Mouse (Mus musculus): ENCODE measurements around the gene Cux2. TPM values are rescaled to one million over a fixed set of nuclear protein-coding genes. Genes with fewer than 3 reads are reported as not detected.

Cux2 gene
- polyA plus RNA-seq, 1 experiment: 1.2 TPM

DNA sequence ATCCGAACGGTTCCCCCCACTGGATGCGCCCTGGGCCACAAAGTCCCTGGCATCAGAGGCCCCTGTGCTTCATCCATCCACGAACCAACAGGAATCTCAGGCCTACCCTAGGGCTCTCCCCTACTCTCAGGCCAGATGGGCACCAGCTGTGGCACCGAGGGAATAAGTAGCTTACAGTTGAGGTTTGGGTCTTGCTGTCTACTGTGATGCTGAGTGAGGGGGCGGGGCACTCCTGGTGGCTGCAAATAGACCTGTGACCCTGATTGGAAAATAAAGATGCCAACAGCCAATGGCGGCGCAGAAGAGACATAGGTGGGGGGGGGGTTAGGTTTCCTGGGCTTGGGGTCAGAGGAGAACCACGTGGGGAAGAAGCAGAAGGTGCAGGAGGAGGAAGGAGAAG, 38.6 kb downstream of the Cux2 start:
- Histone ChIP-seq H3K27ac (ENCODE audit: insufficient read depth, low read length) (no peak overlapping the region), H3K36me3 (ENCODE audit: control insufficient read depth, insufficient read depth, low read length) (no peaks in the 10 kb centered on the region), H3K4me3 (ENCODE audit: extremely low read depth, insufficient read depth, insufficient read length) (no peak overlapping the region), H3K4me1 (ENCODE audit: control insufficient read depth, insufficient read depth, insufficient read length) (no peaks in the 10 kb centered on the region), H3K27me3 (ENCODE audit: control insufficient read depth, insufficient read depth, low read length) (no peaks in the 10 kb centered on the region)
- TF ChIP-seq CTCF (IDR thresholded peaks at IDR 0.05; ENCODE audit: extremely low read depth, insufficient read depth, insufficient read length, insufficient replicate concordance): no peak
- TF ChIP-seq POLR2A (IDR thresholded peaks at IDR 0.05; ENCODE audit: low read depth, low read length): no peak
- 45% methylated on average over 9 of the region's 9 CpGs for WGBS
- no peak for DNase-seq (ENCODE audit: low read depth in 1 of 2, low spot score in 2 of 2)

DNA sequence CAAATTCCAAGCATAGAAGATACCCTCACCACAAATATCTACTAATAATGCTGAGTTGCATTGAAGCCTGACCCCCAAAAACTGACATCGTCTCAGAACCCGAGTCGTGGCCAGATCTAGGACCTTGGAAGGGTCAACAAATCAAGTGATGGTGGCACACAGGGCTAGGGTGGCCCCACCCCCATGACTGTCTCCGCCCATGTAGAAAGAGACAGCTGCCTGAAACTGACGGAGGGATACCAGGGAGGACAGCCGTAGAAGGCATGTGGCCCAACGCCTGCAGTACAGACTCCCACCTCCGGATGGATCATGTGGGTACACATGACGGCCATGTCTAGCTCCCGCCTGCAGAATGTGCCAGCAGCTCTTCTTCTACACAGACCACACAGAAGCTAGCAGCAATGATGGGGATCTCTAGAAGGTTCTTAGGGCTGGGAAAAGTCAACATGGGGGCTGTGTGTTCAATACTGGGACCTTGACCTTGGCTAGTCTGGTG, 41.9 kb downstream of the Cux2 start:
- H3K36me3 ChIP-seq (ENCODE audit: control insufficient read depth, insufficient read depth, low read length): no peaks in the 10 kb centered on the region
- TF ChIP-seq POLR2A (IDR thresholded peaks at IDR 0.05; ENCODE audit: low read depth, low read length): no peak
- no peak for TF ChIP-seq CTCF (IDR thresholded peaks at IDR 0.05; ENCODE audit: extremely low read depth, insufficient read depth, insufficient read length, insufficient replicate concordance)
- 86% methylated on average over 10 of the region's 10 CpGs for WGBS
- H3K4me3 ChIP-seq (ENCODE audit: extremely low read depth, insufficient read depth, insufficient read length): no peak overlapping the region
- no peak for DNase-seq (ENCODE audit: low read depth in 1 of 2, low spot score in 2 of 2)
- H3K27me3 ChIP-seq (ENCODE audit: control insufficient read depth, insufficient read depth, low read length): no peaks in the 10 kb centered on the region
- no peak overlapping the region for H3K27ac ChIP-seq (ENCODE audit: insufficient read depth, low read length)
- no peaks in the 10 kb centered on the region for H3K4me1 ChIP-seq (ENCODE audit: control insufficient read depth, insufficient read depth, insufficient read length)

DNA sequence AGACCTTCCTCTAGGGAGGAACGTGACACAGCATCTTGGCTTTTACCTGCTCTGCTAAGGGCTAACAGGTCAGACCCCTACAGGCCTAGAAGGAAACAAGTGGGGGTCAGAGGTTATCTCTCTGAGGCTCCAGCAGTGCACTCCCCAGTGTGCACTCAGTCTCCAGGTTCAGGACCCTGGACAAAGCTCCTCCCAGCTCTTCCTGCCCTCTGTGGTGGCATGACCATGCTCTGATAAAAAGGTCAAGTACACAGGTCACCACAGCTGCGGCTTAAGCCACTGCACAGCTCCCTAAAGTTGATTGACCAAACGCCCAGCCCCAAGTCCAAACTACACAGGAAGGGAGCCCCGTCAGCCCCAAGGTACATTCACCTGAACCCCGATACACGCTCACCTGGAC, 46.4 kb downstream of the Cux2 start:
- H3K27me3 ChIP-seq (ENCODE audit: control insufficient read depth, insufficient read depth, low read length): no peaks in the 10 kb centered on the region
- DNase-seq (ENCODE audit: low read depth in 1 of 2, low spot score in 2 of 2): no peak
- no peak overlapping the region for H3K4me3 ChIP-seq (ENCODE audit: extremely low read depth, insufficient read depth, insufficient read length)
- 66% methylated on average over 6 of the region's 6 CpGs for WGBS
- H3K4me1 ChIP-seq (ENCODE audit: control insufficient read depth, insufficient read depth, insufficient read length): peaks cover 6% of the 10 kb centered on the region; the same call in 1 of the 2 replicates
- H3K27ac ChIP-seq (ENCODE audit: insufficient read depth, low read length): no peak overlapping the region
- H3K36me3 ChIP-seq (ENCODE audit: control insufficient read depth, insufficient read depth, low read length): no peaks in the 10 kb centered on the region
- TF ChIP-seq CTCF (IDR thresholded peaks at IDR 0.05; ENCODE audit: extremely low read depth, insufficient read depth, insufficient read length, insufficient replicate concordance) (no peak), POLR2A (IDR thresholded peaks at IDR 0.05; ENCODE audit: low read depth, low read length) (no peak)

DNA sequence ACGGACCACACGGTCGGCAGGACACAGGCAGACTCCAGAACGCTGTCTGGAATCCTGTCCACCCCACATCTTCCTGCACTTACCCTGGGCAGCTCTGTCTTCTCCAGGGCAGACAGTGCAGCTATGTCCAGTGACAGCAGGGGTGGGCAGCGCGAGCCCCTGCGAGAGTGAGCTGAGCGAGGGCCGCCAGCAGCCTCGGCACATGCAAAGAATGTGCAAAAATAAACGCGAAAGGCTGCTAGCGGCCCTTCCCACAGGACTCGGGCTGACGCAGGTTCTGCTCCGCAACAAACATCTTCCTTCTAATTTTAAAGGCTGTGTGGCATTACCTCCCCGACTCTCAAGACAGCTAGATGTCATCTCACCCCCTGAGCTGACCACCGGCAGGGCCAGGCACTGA, 47.8 kb downstream of the Cux2 start:
- WGBS: 88% methylated on average over 18 of the region's 18 CpGs
- no peak overlapping the region for H3K4me3 ChIP-seq (ENCODE audit: extremely low read depth, insufficient read depth, insufficient read length)

DNA sequence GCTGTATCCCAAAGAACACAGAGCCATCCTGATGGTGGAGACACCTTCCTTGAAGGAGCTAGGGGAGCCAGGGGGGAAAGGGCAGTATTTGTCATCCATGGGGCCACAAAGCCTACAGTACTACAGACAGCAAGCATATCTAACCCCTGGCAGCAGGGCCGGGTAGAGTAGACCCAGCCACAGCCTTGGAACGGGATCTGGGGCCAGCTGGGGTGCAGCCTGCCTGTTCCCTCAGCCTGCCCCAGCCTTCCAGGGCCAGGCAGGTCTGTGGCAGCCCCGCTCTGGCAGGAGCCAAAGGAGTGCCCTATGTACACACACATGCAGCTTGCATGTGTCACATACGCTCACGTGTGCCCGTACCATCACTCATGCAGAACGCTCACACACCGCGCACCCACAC, 48.6 kb downstream of the Cux2 start:
- WGBS: 91% methylated on average over 9 of the region's 9 CpGs
- Histone ChIP-seq H3K4me3 (ENCODE audit: extremely low read depth, insufficient read depth, insufficient read length) (no peak overlapping the region), H3K4me1 (ENCODE audit: control insufficient read depth, insufficient read depth, insufficient read length) (peaks cover 6% of the 10 kb centered on the region; the same call in 1 of the 2 replicates), H3K27ac (ENCODE audit: insufficient read depth, low read length) (no peak overlapping the region), H3K36me3 (ENCODE audit: control insufficient read depth, insufficient read depth, low read length) (no peaks in the 10 kb centered on the region), H3K27me3 (ENCODE audit: control insufficient read depth, insufficient read depth, low read length) (no peaks in the 10 kb centered on the region)
- no peak for DNase-seq (ENCODE audit: low read depth in 1 of 2, low spot score in 2 of 2)
- TF ChIP-seq POLR2A (IDR thresholded peaks at IDR 0.05; ENCODE audit: low read depth, low read length): no peak
- no peak for TF ChIP-seq CTCF (IDR thresholded peaks at IDR 0.05; ENCODE audit: extremely low read depth, insufficient read depth, insufficient read length, insufficient replicate concordance)

More for the DNA sequence above, 47.8 kb downstream of the Cux2 start:
- Histone ChIP-seq H3K4me1 (ENCODE audit: control insufficient read depth, insufficient read depth, insufficient read length) (peaks cover 6% of the 10 kb centered on the region; the same call in 1 of the 2 replicates), H3K36me3 (ENCODE audit: control insufficient read depth, insufficient read depth, low read length) (no peaks in the 10 kb centered on the region), H3K27ac (ENCODE audit: insufficient read depth, low read length) (no peak overlapping the region), H3K27me3 (ENCODE audit: control insufficient read depth, insufficient read depth, low read length) (no peaks in the 10 kb centered on the region)
- DNase-seq (ENCODE audit: low read depth in 1 of 2, low spot score in 2 of 2): no peak
- TF ChIP-seq POLR2A (IDR thresholded peaks at IDR 0.05; ENCODE audit: low read depth, low read length) (no peak), CTCF (IDR thresholded peaks at IDR 0.05; ENCODE audit: extremely low read depth, insufficient read depth, insufficient read length, insufficient replicate concordance) (no peak)

DNA sequence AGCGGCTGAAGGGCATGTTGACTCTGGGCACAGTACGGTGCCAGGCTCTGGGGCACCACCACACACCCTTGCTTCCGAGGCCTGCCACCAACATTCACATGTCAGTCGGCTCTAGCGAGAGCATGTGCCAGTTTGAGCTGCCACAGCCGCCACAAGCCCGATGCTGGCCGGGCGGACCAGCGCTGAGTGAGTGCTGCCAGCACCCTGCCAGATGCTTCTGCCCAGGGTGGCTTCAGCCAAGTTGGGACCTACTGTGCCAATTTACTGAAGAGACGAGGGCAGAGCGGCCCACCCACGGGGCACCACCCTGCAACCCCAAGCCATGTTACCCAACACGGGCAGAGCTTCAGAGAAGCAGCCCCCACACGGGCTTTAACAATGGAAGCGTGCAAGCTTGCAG, 49.5 kb downstream of the Cux2 start:
- no peaks in the 10 kb centered on the region for H3K36me3 ChIP-seq (ENCODE audit: control insufficient read depth, insufficient read depth, low read length)
- H3K27ac ChIP-seq (ENCODE audit: insufficient read depth, low read length): no peak overlapping the region
- WGBS: 88% methylated on average over 16 of the region's 16 CpGs
- H3K4me3 ChIP-seq (ENCODE audit: extremely low read depth, insufficient read depth, insufficient read length): no peak overlapping the region
- DNase-seq (ENCODE audit: low read depth in 1 of 2, low spot score in 2 of 2): no peak
- TF ChIP-seq CTCF (IDR thresholded peaks at IDR 0.05; ENCODE audit: extremely low read depth, insufficient read depth, insufficient read length, insufficient replicate concordance) (no peak), POLR2A (IDR thresholded peaks at IDR 0.05; ENCODE audit: low read depth, low read length) (no peak)
- no peaks in the 10 kb centered on the region for H3K27me3 ChIP-seq (ENCODE audit: control insufficient read depth, insufficient read depth, low read length)
- peaks cover 6% of the 10 kb centered on the region; the same call in 1 of the 2 replicates for H3K4me1 ChIP-seq (ENCODE audit: control insufficient read depth, insufficient read depth, insufficient read length)

DNA sequence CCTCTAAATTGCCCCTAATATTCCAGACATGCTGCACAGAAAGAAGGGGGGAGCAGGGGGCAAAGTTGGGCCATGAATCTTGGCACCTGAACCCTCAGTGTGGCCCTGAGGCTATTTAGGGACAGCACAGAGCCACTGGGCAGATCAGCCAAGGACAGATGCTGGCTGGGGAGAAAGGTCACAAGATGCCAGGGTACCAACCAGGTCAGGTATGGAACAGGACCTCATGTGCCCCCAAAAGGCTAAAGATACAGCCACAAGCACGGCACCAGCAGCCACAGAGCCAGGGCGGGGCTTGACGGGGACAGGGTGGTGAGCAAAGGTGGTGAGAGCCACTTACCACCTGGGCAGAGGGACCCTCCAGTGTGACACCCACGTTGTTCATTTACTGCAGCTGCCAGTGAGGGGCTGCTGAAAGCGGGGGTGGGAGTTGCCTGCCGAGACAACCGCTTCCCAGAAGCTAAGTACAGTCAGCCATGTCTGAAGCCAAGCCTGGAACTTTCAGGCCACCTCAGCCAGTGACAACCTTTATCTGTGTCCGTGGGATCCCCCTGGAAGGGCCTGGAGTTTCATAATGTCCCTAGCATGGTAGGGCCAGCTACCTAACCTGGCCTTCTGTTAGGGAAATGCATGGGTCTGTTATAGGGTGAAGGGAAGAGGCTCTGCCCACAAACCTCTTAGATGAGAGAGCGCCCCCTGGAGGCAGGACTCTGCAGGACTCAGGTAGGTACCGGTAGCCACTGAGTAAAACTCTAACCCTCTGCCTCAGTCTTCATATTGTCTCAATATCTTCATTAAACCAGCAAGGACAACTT, 50.7 kb downstream of the Cux2 start:
- no peaks in the 10 kb centered on the region for H3K36me3 ChIP-seq (ENCODE audit: control insufficient read depth, insufficient read depth, low read length)

More for the DNA sequence above, 50.7 kb downstream of the Cux2 start:
- TF ChIP-seq POLR2A (IDR thresholded peaks at IDR 0.05; ENCODE audit: low read depth, low read length) (no peak), CTCF (IDR thresholded peaks at IDR 0.05; ENCODE audit: extremely low read depth, insufficient read depth, insufficient read length, insufficient replicate concordance) (peak; percentile 38; the same call in 1 of the 2 replicates)
- Histone ChIP-seq H3K4me1 (ENCODE audit: control insufficient read depth, insufficient read depth, insufficient read length) (peaks cover 6% of the 10 kb centered on the region; the same call in 1 of the 2 replicates), H3K27ac (ENCODE audit: insufficient read depth, low read length) (no peak overlapping the region), H3K27me3 (ENCODE audit: control insufficient read depth, insufficient read depth, low read length) (no peaks in the 10 kb centered on the region), H3K4me3 (ENCODE audit: extremely low read depth, insufficient read depth, insufficient read length) (no peak overlapping the region)
- peak in 1 of 2 experiments; percentile 32 for DNase-seq (ENCODE audit: low read depth in 1 of 2, low spot score in 2 of 2)
- 59% methylated on average over 10 of the region's 10 CpGs for WGBS

All from spleen, adult 2 months (tissue).